Mouse (Mus musculus): ENCODE results near the gene Sbf1. TPM values are rescaled to one million over a fixed set of nuclear protein-coding genes. Genes with fewer than 3 reads are reported as not detected.

Gene Sbf1
- 100 to 1,000 TPM; 330 to 340 TPM for total RNA-seq (2021)

GRCm38 (mm10) chr15:89315190-89315731 is at the start of gene Sbf1:
Sbf1 (minus strand) TSS chr15:89315311.
- DNase-seq, result peak; percentile 96 to 97

- DNase-seq, result no peak
Observed at GRCm38 (mm10) chr15:89363051-89363450, 47.9 kb upstream of the Sbf1 start.

GRCm38 (mm10) chr15:89358784-89359183 is 43.7 kb upstream of the Sbf1 start:
- DNase-seq, result no peak

- DNase-seq, result peak in 1 of 2 experiments; percentile 52
Observed at GRCm38 (mm10) chr15:89356372-89356771, 41.3 kb upstream of the Sbf1 start.

GRCm38 (mm10) chr15:89355241-89356187 is 40.4 kb upstream of the Sbf1 start, which contains the start of the genes Lmf2 and Ncaph2:
Lmf2 (minus strand) TSS chr15:89355659.
Ncaph2 (plus strand) TSS chr15:89355719.
- DNase-seq, result peak; percentile 93 to 95

- no peak for DNase-seq
Observed at GRCm38 (mm10) chr15:89354455-89354854, 39.3 kb upstream of the Sbf1 start.

GRCm38 (mm10) chr15:89353837-89354236 is 38.7 kb upstream of the Sbf1 start:
- no peak for DNase-seq

- no peak for DNase-seq
Observed at GRCm38 (mm10) chr15:89352795-89353194, 37.7 kb upstream of the Sbf1 start.

- no peak for DNase-seq
Observed at GRCm38 (mm10) chr15:89352054-89352453, 36.9 kb upstream of the Sbf1 start.

- DNase-seq, result no peak
Observed at GRCm38 (mm10) chr15:89351302-89351701, 36.2 kb upstream of the Sbf1 start.

- no peak for DNase-seq
Observed at GRCm38 (mm10) chr15:89350447-89350846, 35.3 kb upstream of the Sbf1 start.

GRCm38 (mm10) chr15:89343325-89343724 is 28.2 kb upstream of the Sbf1 start:
- DNase-seq, result no peak

GRCm38 (mm10) chr15:89341678-89342077 is 26.6 kb upstream of the Sbf1 start:
- DNase-seq, result no peak

GRCm38 (mm10) chr15:89340136-89340535 is 25.0 kb upstream of the Sbf1 start:
- no peak for DNase-seq

GRCm38 (mm10) chr15:89339696-89340095 is 24.6 kb upstream of the Sbf1 start:
- no peak for DNase-seq

- no peak for DNase-seq
Observed at GRCm38 (mm10) chr15:89336422-89336821, 21.3 kb upstream of the Sbf1 start.

GRCm38 (mm10) chr15:89334774-89335537 is 19.8 kb upstream of the Sbf1 start:
- DNase-seq, result no peak

- DNase-seq, result no peak
Observed at GRCm38 (mm10) chr15:89334271-89334670, 19.2 kb upstream of the Sbf1 start, which contains the start of gene Miox. Miox (plus strand) TSS chr15:89334398.

GRCm38 (mm10) chr15:89326441-89326840 is 11.3 kb upstream of the Sbf1 start:
- DNase-seq, result no peak

- no peak for DNase-seq
Observed at GRCm38 (mm10) chr15:89323656-89324055, 8.5 kb upstream of the Sbf1 start.

GRCm38 (mm10) chr15:89322670-89323522 is 7.8 kb upstream of the Sbf1 start, which contains the start of gene Adm2:
Adm2 (plus strand) TSS chr15:89322720.
- no peak for DNase-seq

- DNase-seq, result no peak
Observed at GRCm38 (mm10) chr15:89321264-89321663, 6.2 kb upstream of the Sbf1 start.

All from layer of hippocampus, postnatal 36 days (tissue).